Mouse (Mus musculus) stomach, embryonic 14.5 days (tissue): ENCODE measurements at regions not wholly inside any gene's neighbourhood (a gene's known extent, or its start where the extent isn't known, plus 50 kb on each side); places are given as distances from the start of the nearest gene placed in this dataset.

ENCODE experiments used
- ATAC-seq: fragments of 200-750 bp; cut with Nextera tagmentation; 2 replicates; pipeline ENCODE4 v1.8.0; 2017; ENCODE audit warnings: low read depth, moderate TSS enrichment; ENCODE audit not compliant: insufficient number of reproducible peaks, insufficient read depth, low FRiP score
- H3K27ac ChIP-seq: fragments of 300-500 bp; sonication (generic); 2 replicates; pipeline ENCODE4 v1.5.1; 2014; ENCODE audit warnings: mild to moderate bottlenecking, low read length, moderate library complexity, mixed read lengths
- H3K27me3 ChIP-seq: fragments of 300-500 bp; sonication (generic); 2 replicates; pipeline ENCODE4 v1.6.1; 2014; ENCODE audit warnings: low read length, control low read depth, mixed read lengths; ENCODE audit not compliant: control insufficient read depth, insufficient read depth
- H3K36me3 ChIP-seq: fragments of 300-500 bp; sonication (generic); 2 replicates; pipeline ENCODE4 v1.6.1; 2014; ENCODE audit warnings: mild to moderate bottlenecking, control low read depth, low read length, moderate library complexity, mixed read lengths; ENCODE audit not compliant: control insufficient read depth, insufficient read depth
- H3K4me1 ChIP-seq: fragments of 300-500 bp; sonication (generic); 2 replicates; pipeline ENCODE4 v1.6.1; 2014; ENCODE audit warnings: low read length, control low read depth, mixed read lengths; ENCODE audit not compliant: control insufficient read depth, insufficient read depth
- H3K4me2 ChIP-seq: fragments of 300-500 bp; sonication (generic); replicated peaks from 2 replicates; pipeline ENCODE4 v1.6.1; 2014; ENCODE audit warnings: low read depth, low read length, control low read depth
- H3K4me3 ChIP-seq: fragments of 300-500 bp; sonication (generic); 2 replicates; pipeline ENCODE4 v1.5.1; 2014; ENCODE audit warnings: low read depth, low read length, control low read depth
- H3K9ac ChIP-seq: fragments of 300-500 bp; sonication (generic); replicated peaks from 2 replicates; pipeline ENCODE4 v1.6.1; 2014; ENCODE audit warnings: low read depth, mild to moderate bottlenecking, control low read depth, low read length, moderate library complexity, mixed read lengths
- H3K9me3 ChIP-seq: fragments of 300-500 bp; sonication (generic); 2 replicates; pipeline ENCODE4 v1.6.1; 2016; ENCODE audit warnings: low read depth, low read length, control low read depth; ENCODE audit not compliant: control insufficient read depth
- WGBS: fragments of 180-500 bp; shearing (Covaris S2); extraction: QIAGEN DNeasy Blood & Tissue Kit; methylation state at CpG from one replicate; pipeline ENCODE4 v1.1.7; 2014; 5-methylcytosine and 5-hydroxymethylcytosine counted together

- WGBS, result 75% methylated on average over 6 of the region's 6 CpGs
- Histone ChIP-seq H3K27ac (no peak overlapping the region), H3K36me3 (no peaks in the 10 kb centered on the region), H3K4me1 (no peaks in the 10 kb centered on the region), H3K9me3 (no peaks in the 10 kb centered on the region), H3K4me2 (no peak overlapping the region), H3K27me3 (no peaks in the 10 kb centered on the region), H3K4me3 (no peak overlapping the region), H3K9ac (no peak overlapping the region)
- ATAC-seq, result no peak
Measured at GRCm38 (mm10) chr12:91927576-91927975, 78.6 kb upstream of the Sel1l start.

GRCm38 (mm10) chr12:91915486-91915885 is 66.5 kb upstream of the Sel1l start:
- Histone ChIP-seq H3K36me3 (no peaks in the 10 kb centered on the region), H3K4me3 (no peak overlapping the region), H3K4me1 (no peaks in the 10 kb centered on the region), H3K9ac (no peak overlapping the region), H3K9me3 (no peaks in the 10 kb centered on the region), H3K4me2 (no peak overlapping the region), H3K27me3 (no peaks in the 10 kb centered on the region), H3K27ac (no peak overlapping the region)
- ATAC-seq, result no peak
- 77% methylated on average over 3 of the region's 3 CpGs for WGBS

- no peak overlapping the region for H3K9ac ChIP-seq
- no peaks in the 10 kb centered on the region for H3K4me1 ChIP-seq
- H3K27ac ChIP-seq, result no peak overlapping the region
- 44% methylated on average over 8 of the region's 8 CpGs for WGBS
- no peak for ATAC-seq
- peaks cover 4% of the 10 kb centered on the region; the same call in 1 of the 2 replicates for H3K9me3 ChIP-seq
- H3K27me3 ChIP-seq, result no peaks in the 10 kb centered on the region
- no peaks in the 10 kb centered on the region for H3K36me3 ChIP-seq
- H3K4me2 ChIP-seq, result no peak overlapping the region
- no peak overlapping the region for H3K4me3 ChIP-seq
Measured at GRCm38 (mm10) chr12:91910529-91910928, 61.6 kb upstream of the Sel1l start.
